Mouse (Mus musculus) kidney, adult 8-10 months (tissue): Measurements from ENCODE around the gene Gm21969.

ENCODE experiments used
- DNase-seq, 2 experiments: peaks; one replicate each; pipeline ENCODE4 v3.0.0; 2022

Gm21969 gene

DNA sequence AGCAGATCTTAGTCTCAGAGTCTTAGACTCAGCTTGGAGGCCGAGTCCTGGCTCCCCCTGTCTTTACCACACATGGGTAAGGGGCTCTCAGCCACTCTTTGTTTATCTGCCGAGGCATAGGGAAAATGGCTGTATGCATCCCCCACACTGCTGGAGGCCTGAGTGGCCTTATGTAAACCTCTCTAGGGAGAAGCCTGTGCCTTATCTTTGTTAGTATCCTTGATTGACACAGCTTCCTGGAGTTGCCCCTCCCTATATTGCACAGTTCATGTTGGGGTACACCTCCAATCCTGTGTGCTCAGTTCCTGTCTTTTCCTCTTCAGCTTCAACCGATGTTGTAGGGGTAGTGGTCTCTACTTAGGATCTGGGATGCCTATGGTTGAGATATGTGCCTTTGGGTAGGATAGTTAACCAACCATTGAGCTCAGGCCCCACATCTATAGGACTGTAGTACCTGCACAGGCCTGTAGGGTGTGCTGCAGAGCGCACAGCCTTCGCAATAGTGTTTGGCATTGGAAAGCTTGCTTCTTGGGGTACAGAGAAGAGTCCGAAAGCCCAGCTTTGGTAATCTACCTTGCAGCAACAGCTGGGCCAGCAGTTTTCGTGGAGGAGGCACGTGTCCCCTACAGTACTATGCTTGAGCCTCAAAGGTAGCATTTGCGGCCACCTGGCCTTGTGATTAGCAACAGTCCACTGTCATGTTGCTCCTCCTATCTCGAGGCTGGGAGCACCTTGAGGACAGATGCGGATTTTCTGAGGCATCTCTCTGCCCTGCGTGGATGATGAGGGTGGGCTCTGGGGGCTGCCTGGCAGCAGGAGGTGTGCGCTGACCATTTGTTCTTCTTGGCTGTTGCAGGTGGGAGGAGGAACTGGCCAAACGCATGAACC, at the start of gene Gm21969:
Gene Gm21969 (plus strand): TSS at position 830 of the 888 bp plus-strand sequence.
- DNase-seq, result peak in 1 of 2 experiments; percentile 65

DNA sequence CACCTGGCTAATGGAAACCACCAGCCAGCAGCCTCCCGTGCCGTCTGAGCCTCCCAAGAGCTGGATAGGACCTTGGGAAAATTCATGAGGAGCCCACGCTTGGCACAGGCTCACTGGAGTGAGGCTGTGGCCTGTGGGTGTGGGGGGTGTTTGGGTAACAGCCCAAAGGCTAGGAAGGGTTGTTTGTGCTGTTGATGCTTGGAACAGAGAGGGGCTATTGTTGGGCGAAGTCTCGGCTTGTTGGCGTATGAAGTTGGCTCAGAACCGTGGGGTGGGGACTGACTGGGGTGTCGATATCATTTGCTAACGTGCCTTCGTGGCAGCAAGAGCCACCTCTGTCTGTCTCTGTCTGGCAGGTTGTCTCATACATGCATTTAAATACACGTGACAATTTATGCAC, 47.8 kb upstream of the Gm21969 start:
- DNase-seq, result no peak

DNA sequence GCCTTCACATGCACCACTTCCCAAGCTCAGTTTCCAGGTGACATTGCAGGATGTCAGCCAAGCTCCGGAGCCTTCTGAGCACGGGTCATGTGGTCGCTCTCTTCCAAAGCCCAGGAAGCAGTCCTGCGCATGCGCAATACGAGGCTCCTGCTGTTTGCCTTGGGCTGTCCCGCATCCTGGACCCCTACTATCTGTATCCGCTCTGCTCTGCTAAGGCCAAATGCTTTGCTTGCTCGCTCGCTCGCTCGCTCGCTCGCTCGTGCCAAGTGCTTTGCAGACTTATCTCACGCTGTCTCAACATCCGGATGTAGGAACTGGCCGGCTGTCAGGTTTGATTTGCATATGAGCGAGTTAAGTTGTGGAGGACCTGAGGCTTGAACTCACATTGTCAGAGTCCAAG, 47.0 kb upstream of the Gm21969 start:
- no peak for DNase-seq

DNA sequence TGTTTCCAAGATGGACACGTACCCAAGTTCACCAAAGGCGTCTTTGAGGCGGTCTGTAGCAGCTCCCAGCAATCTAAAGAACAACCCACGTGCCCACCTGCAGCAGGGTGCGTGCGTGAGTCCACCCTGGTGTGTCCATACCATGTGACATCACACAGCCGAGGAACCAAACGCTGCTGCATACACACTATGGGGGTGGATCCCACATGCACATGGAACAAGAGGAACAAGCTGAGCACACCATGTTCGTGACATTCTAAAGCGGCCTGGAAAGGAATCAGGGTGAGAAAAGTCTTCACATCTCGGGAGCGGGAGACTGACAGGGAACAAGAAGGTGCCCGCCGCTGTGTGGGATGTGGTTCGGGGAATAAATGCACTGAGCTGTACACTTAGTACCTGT, 34.6 kb upstream of the Gm21969 start:
- no peak for DNase-seq

GRCm38 (mm10) chr4:139570756-139571155, 32.2 kb upstream of the Gm21969 start:
- DNase-seq, result no peak

DNA sequence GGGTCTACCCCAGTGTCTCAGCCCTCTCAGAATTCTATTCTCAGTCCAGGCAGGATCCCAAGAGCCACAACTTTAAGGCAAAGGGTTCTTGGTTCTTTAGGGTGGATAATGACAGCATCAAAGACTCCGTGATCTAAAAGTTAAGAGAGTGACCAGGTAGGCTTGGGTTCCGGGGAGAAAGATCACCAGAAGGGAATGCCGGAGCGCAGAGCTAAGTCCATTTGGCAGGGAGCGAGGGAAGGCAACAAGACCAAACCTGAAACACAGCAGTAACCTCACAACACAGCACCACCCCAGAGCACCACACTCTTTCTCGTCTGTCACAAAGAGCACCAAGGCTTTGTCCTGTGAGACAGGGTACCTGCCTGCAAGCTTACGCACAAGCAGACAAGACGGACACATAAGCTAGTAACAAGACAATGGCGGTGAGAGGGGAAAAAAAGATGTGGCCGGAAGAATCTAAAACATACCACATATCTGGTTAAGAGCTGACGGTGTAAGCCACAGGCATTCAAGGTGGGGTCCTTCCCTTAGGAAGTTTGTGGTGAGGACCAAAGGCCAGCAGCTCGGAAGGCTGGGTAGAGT, 30.0 kb upstream of the Gm21969 start:
- peak in 1 of 2 experiments; percentile 41 for DNase-seq

DNA sequence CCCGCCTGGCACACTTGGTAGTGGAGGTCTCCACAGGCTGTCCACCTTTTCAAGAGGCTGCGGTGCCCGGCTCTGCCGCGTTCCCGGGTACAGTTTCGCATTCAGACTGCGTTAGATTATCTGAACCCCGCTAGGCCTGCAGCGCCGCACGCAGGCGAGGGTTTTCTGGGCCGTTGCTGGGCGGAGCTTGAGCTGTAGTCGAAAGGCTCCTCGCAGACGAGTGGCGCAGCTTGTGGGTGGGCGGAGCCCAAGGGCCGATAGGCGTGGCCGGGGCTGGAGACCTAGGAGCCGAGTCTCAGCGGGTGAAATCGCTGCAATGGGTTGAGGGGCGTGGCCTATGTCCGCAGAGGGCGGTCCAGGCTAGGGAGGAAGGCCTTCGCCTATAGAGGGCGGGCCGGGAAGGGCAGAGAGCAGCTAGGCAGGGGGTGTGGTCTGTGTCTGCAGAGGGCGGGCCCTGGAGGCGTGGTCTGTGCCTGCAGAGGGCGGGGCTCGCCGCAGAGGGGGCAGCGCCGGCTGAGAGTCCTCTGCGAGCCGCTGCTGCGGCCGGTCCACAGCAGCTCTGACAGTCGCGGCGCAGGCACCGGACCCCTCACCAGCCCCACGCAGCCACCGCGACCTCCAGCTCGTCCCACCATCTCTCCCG, 28.7 kb upstream of the Gm21969 start:
- peak; percentile 99 for DNase-seq

GRCm38 (mm10) chr4:139574799-139575672, 27.9 kb upstream of the Gm21969 start:
- DNase-seq, result peak in 1 of 2 experiments; percentile 27

GRCm38 (mm10) chr4:139575673-139576003, 27.3 kb upstream of the Gm21969 start:
- DNase-seq, result no peak

DNA sequence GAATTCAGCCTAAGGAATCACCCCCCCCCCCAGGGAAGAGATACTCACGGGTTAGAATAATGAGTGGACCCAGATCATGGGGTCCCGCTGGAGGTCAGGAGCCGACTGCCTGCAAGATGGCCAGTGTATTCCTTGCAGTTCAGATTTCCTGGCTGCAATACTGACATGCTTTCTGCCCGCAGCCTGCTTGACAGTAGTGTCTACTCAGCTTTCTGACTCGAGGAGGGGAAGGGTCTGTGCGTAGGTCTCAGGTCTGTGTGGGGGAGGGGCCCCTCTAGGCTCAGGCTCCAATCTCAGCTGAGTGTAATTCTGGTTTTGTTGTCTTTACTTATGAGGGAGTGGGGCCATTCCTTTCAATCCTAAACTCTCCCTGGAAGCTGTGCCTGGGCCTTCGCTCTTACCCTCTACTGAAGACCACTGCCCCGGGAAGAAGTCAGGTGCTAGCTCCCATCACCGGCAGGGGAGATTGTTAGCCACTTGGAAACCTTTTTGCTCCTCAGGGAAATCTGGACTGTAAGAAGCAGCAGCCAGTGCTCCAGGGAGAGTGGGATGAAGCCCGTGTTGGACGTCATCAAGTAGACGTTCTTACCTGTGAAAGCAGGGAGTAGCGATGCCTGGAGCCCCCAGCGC, 26.6 kb upstream of the Gm21969 start:
- no peak for DNase-seq

- DNase-seq, result no peak
These were observed 26.0 kb upstream of the Gm21969 start for GRCm38 (mm10) chr4:139577006-139577405.

DNA sequence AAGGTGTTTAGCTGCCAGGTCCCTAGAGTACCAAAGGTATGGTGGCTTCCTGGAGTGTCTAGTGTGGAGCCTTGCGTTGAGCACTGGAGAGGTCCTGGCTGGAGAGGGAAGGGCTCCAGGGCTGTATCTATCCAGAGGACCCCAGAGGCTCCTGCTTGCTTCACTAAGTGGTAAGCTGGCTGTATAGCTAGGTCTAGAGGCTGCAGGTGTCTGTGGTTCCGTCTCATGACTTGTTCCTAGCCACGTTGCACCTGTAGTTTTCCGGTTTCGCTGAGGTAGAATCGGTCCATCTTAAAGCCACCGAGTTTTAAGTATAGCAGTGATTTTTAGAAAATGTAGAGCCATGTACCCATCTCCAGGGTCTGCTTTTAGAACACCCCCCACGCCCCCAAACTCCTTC, 24.6 kb upstream of the Gm21969 start:
- no peak for DNase-seq

- no peak for DNase-seq
These were observed 24.0 kb upstream of the Gm21969 start for GRCm38 (mm10) chr4:139579003-139579402.

DNA sequence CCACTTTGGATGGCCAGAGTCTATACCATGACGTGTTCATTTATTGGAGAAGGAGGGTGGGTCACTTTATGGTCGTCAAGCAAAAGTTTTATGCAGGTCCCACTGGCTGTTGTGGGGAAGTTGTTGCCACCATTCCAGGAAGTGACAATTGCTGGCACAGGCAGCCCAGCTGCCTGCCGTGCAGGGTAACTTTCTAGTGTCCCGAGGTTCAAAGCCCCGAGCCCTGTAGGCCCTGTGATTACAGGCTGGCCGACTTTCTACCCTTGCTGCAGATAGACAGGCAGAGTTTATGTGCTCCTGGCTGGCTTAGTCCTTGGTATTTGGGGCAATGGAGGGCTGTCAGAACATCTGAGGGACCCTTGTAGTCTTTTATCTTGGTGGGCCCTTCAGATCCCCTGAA, 23.5 kb upstream of the Gm21969 start:
- no peak for DNase-seq

GRCm38 (mm10) chr4:139580663-139581336, 22.2 kb upstream of the Gm21969 start:
- DNase-seq, result peak in 1 of 2 experiments; percentile 31

DNA sequence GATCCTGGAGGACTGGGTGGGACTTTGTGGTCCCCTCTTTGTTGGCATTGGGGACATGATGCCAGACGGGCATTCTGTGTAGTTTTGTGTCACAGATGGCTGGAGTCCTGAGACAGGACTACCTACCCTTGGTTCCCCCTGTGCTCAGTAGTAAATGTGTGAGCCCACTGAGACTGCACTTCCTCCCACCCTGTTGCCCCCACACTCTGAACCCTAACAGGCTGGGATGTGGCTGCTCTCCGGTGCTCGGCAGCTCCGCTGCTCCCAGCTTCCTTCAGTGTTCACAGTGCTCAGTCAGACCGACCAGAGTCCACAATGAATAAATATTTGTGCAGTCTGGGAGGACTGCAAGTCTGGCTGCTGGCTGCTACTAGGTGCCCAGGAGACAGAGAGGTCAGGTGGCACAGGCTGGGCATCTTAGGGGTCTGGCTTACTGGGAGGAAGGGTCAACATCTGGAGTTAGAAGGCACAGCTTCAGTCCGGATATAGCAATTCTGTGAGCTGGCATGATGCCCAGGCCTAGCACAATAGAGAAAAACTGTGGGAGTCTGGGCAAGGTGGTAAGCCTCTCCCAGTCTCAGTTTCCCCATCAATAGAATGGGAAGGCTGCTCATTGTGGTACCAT, 21.4 kb upstream of the Gm21969 start:
- peak in 1 of 2 experiments; percentile 46 for DNase-seq

GRCm38 (mm10) chr4:139582346-139582745, 20.6 kb upstream of the Gm21969 start:
- DNase-seq, result no peak

DNA sequence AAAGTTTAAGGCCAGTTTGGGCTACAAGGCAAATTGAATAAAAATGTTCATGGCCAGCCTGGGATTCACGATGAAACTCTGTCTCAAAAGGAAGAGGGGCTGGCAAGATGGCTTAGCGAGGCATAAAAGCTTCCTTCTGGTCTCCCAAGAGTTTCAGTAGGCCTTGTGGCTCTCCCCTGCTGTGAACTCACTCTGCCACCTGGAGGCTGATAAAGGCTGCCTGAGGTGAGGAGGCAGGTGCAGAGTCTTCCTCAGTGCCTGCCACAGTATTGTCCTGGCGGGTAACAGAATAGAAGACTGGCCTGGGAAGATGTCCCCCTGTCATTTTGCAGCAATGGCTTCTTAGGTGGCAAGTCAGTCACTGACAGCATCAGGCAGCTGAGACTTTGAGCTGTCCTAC, 20.1 kb upstream of the Gm21969 start:
- no peak for DNase-seq

DNA sequence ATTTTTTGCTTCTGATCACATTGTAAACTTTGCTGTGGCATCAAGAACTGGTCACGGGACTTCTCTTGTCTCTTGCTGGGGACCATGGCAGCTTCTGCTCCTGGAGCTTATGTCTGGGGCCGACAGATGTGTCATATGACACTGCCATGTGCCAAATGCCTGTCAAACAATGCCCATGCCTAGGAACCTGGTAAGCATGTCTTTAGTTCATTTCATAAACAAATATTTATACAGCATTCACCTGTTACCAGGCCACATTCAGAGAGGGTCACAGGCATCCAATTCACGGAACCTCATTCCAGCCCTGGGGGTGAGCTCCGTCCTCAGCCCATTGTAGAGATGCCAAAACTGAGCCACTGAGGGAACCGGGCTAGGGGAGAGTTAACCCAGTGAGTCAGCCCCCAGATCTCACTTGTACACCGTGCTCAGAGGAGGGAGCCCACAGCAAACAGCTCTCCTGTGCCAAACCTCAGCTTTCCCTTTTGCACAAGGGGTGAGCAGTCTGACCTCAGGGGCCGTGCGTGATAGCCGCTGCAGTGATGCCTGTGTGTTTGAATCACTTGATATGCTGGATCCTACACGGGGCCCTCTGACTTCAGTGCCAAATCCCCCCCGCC, 19.2 kb upstream of the Gm21969 start:
- DNase-seq, result no peak

- no peak for DNase-seq
These were observed 18.3 kb upstream of the Gm21969 start for GRCm38 (mm10) chr4:139584704-139585103.

GRCm38 (mm10) chr4:139585713-139586112, 17.3 kb upstream of the Gm21969 start:
- no peak for DNase-seq
